Mouse (Mus musculus): ENCODE data around the gene Clvs2.

Clvs2 gene

GRCm38 (mm10) chr10:33624131-33624879 is at the start of gene Clvs2:
Gene Clvs2 (minus strand): TSS chr10:33624769.
- DNase-seq: peak; percentile 10

- DNase-seq: peak; percentile 12
Observed at GRCm38 (mm10) chr10:33653142-33653541, 28.6 kb upstream of the Clvs2 start.

GRCm38 (mm10) chr10:33623577-33623991 is 985 bp downstream of the Clvs2 start:
- no peak for DNase-seq

- DNase-seq: no peak
Observed at GRCm38 (mm10) chr10:33622700-33623099, 1.9 kb downstream of the Clvs2 start.

GRCm38 (mm10) chr10:33616207-33616606 is 8.4 kb downstream of the Clvs2 start:
- no peak for DNase-seq

GRCm38 (mm10) chr10:33613197-33613596 is 11.4 kb downstream of the Clvs2 start:
- DNase-seq: no peak

GRCm38 (mm10) chr10:33592732-33593131 is 31.8 kb downstream of the Clvs2 start:
- peak; percentile 4 for DNase-seq

GRCm38 (mm10) chr10:33588800-33589199 is 35.8 kb downstream of the Clvs2 start:
- DNase-seq: no peak

- no peak for DNase-seq
Observed at GRCm38 (mm10) chr10:33587118-33587517, 37.5 kb downstream of the Clvs2 start.

GRCm38 (mm10) chr10:33558081-33558480 is 66.5 kb downstream of the Clvs2 start:
- no peak for DNase-seq

GRCm38 (mm10) chr10:33540331-33540730 is 84.2 kb downstream of the Clvs2 start:
- no peak for DNase-seq

Data from cerebellum, adult 9-11 months (tissue).